Mouse (Mus musculus): Measurements from ENCODE around the gene Pcmtd2. TPM values are rescaled to one million over a fixed set of nuclear protein-coding genes. Genes with fewer than 3 reads are reported as not detected.
"Not testable (repeated sequence)": the region's sequence is repeated elsewhere in the genome, so short reads cannot be mapped to it uniquely, and the experiment has no call there.

Gene Pcmtd2
- 10 to 100 TPM; 43.7 to 50.5 (median 47.9) TPM for total RNA-seq (2022)

- DNase-seq (ENCODE audit: low spot score in 2 of 2), result peak; percentile 85 to 93
Observed at GRCm38 (mm10) chr2:181837372-181838292, at the start of gene Pcmtd2. TSS of gene Pcmtd2 (plus strand) at chr2:181837854.

- no peak for DNase-seq (ENCODE audit: low spot score in 2 of 2)
Observed at GRCm38 (mm10) chr2:181789396-181789795, 48.3 kb upstream of the Pcmtd2 start.

- not testable (repeated sequence) for DNase-seq (ENCODE audit: low spot score in 2 of 2)
Observed at GRCm38 (mm10) chr2:181793186-181793585, 44.5 kb upstream of the Pcmtd2 start.

- no peak for DNase-seq (ENCODE audit: low spot score in 2 of 2)
Observed at GRCm38 (mm10) chr2:181795641-181796130, 42.0 kb upstream of the Pcmtd2 start.

GRCm38 (mm10) chr2:181797672-181798071 is 40.0 kb upstream of the Pcmtd2 start:
- no peak for DNase-seq (ENCODE audit: low spot score in 2 of 2)

DNA sequence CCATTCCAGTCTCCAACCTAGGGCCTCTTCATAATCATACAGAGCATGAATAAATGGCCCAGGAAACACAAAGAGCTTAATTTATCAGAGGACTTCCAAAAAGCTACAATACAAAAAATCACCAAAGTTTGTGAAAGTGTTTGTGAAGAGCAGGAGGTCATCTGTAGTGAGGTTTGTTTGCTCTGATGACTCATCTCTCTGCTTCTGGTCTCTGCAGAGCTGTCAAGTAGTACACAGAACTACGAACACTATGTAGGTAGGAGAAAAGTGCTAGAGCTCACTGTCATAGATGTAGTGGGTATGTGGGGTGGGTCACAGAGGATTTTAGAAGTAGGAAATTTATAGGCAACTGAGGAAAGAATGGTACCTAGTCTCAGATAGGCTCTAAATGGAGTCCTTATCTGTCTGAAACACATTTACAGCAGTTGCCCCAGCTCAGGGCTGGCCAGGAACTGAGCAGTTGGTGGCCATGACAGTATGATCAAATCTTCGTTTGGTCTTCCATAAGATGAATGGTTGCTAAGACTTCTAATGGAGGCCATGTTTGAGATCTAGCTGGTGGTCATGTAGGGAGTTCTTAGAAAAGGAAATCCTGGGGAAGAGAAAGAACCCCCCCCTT is 8.5 kb upstream of the Pcmtd2 start:
- DNase-seq (ENCODE audit: low spot score in 2 of 2), result no peak

- DNase-seq (ENCODE audit: low spot score in 2 of 2), result no peak
Observed at GRCm38 (mm10) chr2:181832745-181833144, 4.9 kb upstream of the Pcmtd2 start.

- DNase-seq (ENCODE audit: low spot score in 2 of 2), result no peak
Observed at GRCm38 (mm10) chr2:181838293-181838680, 633 bp downstream of the Pcmtd2 start.

- DNase-seq (ENCODE audit: low spot score in 2 of 2), result no peak
Observed at GRCm38 (mm10) chr2:181845709-181846394, 8.2 kb downstream of the Pcmtd2 start.

GRCm38 (mm10) chr2:181863791-181864535 is 26.3 kb downstream of the Pcmtd2 start, which contains the start of gene Polr3k:
TSS of gene Polr3k (plus strand) at chr2:181864337.
- peak; percentile 85 to 89 for DNase-seq (ENCODE audit: low spot score in 2 of 2)

- no peak for DNase-seq (ENCODE audit: low spot score in 2 of 2)
Observed at GRCm38 (mm10) chr2:181864536-181864860, 26.8 kb downstream of the Pcmtd2 start.

DNA sequence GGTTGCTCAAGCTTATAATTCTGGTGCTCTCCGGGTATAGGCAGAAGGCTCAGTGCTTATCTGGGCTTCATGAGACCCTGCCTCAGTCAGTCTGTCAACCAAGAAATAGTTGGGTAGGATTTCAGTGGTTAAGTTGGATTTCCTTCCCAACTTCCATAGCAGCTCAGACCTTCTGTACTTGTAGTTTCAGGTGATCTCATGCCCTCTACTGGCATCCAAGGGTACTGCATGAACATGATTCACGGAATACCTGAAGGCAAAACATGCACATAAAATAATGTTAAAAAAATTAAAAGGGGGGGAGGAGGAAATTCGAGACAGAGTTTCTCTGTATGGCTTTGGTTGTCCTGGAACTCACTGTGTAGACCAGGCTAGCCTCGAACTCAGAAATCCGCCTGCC is 29.3 kb downstream of the Pcmtd2 start:
- peak; percentile 31 to 48 for DNase-seq (ENCODE audit: low spot score in 2 of 2)

GRCm38 (mm10) chr2:181871039-181871438 is 33.4 kb downstream of the Pcmtd2 start:
- DNase-seq (ENCODE audit: low spot score in 2 of 2), result no peak

DNA sequence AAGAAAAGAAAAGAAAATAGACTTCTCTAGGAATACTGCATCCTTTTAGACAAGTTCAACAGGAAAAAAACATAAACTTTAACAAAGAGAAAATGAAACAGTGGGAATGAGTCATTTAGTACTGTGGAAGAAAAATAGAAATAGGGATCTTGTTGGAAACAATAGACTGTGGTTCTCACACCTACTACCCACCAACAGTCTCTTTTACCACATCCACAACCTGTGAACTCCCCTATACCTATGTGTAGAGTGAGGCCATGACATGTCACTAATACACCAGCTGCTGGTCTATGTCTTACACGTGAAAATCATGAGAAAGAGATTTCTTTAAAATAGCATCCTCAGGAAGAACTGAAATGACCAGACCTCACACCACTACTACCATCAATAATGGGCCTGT is 41.2 kb downstream of the Pcmtd2 start:
- no peak for DNase-seq (ENCODE audit: low spot score in 2 of 2)

DNA sequence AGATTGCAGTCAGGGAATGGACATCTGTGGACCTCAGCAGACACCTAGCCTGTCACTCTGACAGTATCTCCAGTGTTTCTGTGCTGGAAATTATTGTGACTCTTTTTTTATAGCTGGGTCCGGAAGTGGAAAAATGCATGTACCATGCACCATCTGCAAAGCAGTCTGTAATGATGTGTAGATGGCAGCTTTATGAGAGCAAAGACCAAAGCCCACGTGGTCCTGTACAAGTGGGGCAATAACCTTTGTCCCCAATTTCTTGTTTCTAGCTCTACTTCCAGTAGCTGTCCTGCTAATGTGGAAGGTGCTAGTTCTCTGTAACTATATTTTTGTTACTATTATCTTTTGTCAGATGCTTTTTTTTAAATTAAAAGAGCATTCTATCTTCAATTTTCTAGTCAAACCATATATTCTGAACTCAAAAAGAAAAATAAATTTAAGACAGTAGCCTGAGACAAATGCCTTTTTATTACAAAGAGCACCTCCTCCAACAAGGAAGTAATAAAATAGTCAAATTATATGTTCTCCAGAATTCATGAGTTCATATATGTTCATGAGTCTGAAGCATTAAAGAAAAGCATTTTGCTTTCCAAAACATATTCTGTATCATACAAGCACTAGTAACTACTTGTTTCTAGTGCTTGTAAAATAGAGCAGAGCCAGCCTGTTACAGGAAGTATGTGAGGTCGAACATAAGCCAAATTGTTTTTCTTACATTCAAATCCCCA is 45.5 kb downstream of the Pcmtd2 start:
- no peak for DNase-seq (ENCODE audit: low spot score in 2 of 2)

Other genes starting within 250 kb of the Pcmtd2 start
- 10 to 100 TPM; 28.8 to 35.0 (median 32.6) TPM for gene Prpf6, start 246.0 kb upstream of the Pcmtd2 start, total RNA-seq (2022)
- gene Zfp512b, start 245.1 kb upstream of the Pcmtd2 start, total RNA-seq (2022), result 10 to 100 TPM; 15.4 to 21.2 (median 19.3) TPM
- 1 to 10 TPM; 1.7 to 4.6 (median 3.7) TPM for gene Samd10, start 238.6 kb upstream of the Pcmtd2 start, total RNA-seq (2022)
- not detected for gene Gm29797, start 180.8 kb upstream of the Pcmtd2 start, total RNA-seq (2022)
- 10 to 100 TPM in 2 of 4 experiments, 1 to 10 TPM in 2; 3.9 to 13.4 (median 7.1) TPM for gene Sox18, start 166.2 kb upstream of the Pcmtd2 start, total RNA-seq (2022)
- gene Tcea2, start 157.5 kb upstream of the Pcmtd2 start, total RNA-seq (2022), result 1 to 10 TPM; 6.7 to 8.4 (median 7.3) TPM
- gene Rgs19, start 143.9 kb upstream of the Pcmtd2 start, total RNA-seq (2022), result 1 to 10 TPM; 1.5 to 5.2 (median 3.6) TPM
- gene Lkaaear1, start 139.4 kb upstream of the Pcmtd2 start, total RNA-seq (2022), result not detected
- gene Oprl1, start 122.8 kb upstream of the Pcmtd2 start, total RNA-seq (2022), result not detected
- not detected for gene Myt1, start 74.5 kb upstream of the Pcmtd2 start, total RNA-seq (2022)
- gene Polr3k, start 26.5 kb downstream of the Pcmtd2 start, total RNA-seq (2022), result 10 to 100 TPM; 11.1 to 17.7 (median 13.3) TPM
- gene Gm14496, start 153.3 kb downstream of the Pcmtd2 start, total RNA-seq (2022), result not detected

Data from gastrocnemius, adult 8-10 months (tissue).